Mouse (Mus musculus) ES-Bruce4 (cell line): ENCODE results near the gene Rps28. TPM values are rescaled to one million over a fixed set of nuclear protein-coding genes. Genes with fewer than 3 reads are reported as not detected.
"Not testable (repeated sequence)": the region's sequence is repeated elsewhere in the genome, so short reads cannot be mapped to it uniquely, and the experiment has no call there.

Experiments used
- H3K27ac ChIP-seq: 2 replicates; pipeline ENCODE4 v1.5.1; 2012; ENCODE audit warnings: low read length, inconsistent platforms; ENCODE audit not compliant: insufficient read depth
- H3K27me3 ChIP-seq: 2 replicates; pipeline ENCODE4 v1.6.1; 2012; ENCODE audit warnings: mild to moderate bottlenecking, low read length, inconsistent platforms; ENCODE audit not compliant: control insufficient read depth, poor library complexity, insufficient read depth, severe bottlenecking
- H3K36me3 ChIP-seq: 2 replicates; pipeline ENCODE4 v1.6.1; 2012; ENCODE audit warnings: inconsistent platforms, mild to moderate bottlenecking, low read length, moderate library complexity; ENCODE audit not compliant: control insufficient read depth, poor library complexity, insufficient read depth, severe bottlenecking
- H3K4me1 ChIP-seq: one replicate; pipeline ENCODE4 v1.8.1; 2011; ENCODE audit warnings: low read length; ENCODE audit not compliant: control insufficient read depth, insufficient read depth
- H3K4me3 ChIP-seq: 2 replicates; pipeline ENCODE4 v1.5.1; 2011; ENCODE audit warnings: low read depth, mild to moderate bottlenecking, low read length
- H3K9ac ChIP-seq: 2 replicates; pipeline ENCODE4 v1.6.1; 2012; ENCODE audit warnings: low read depth, mild to moderate bottlenecking, inconsistent platforms; ENCODE audit not compliant: poor library complexity, severe bottlenecking
- H3K9me3 ChIP-seq: replicated peaks from 2 replicates; pipeline ENCODE4 v1.6.1; 2012; ENCODE audit warnings: mild to moderate bottlenecking, low read length, inconsistent platforms; ENCODE audit not compliant: control insufficient read depth, poor library complexity, insufficient read depth, severe bottlenecking
- CTCF ChIP-seq: IDR thresholded peaks from one replicate; pipeline ENCODE4 v1.8.1; 2011; ENCODE audit warnings: low read depth, low read length
- EP300 ChIP-seq: IDR thresholded peaks from 2 replicates; pipeline ENCODE4 v1.6.1; 2011; ENCODE audit warnings: low read depth, low read length; ENCODE audit not compliant: insufficient read depth
- POLR2A ChIP-seq: IDR thresholded peaks from one replicate; pipeline ENCODE4 v1.8.1; 2011; ENCODE audit warnings: low read length; ENCODE audit not compliant: insufficient read depth
- polyA plus RNA-seq: library from polyadenylated mRNA; stranded (reverse); fragments of >200 nt; gene quantifications from 2 replicates; pipeline ENCODE4 v1.2.4, GENCODE M21; 2011; ENCODE audit warnings: low read depth; ENCODE audit not compliant: missing spikeins, insufficient read depth, insufficient read length

Rps28 gene
- polyA plus RNA-seq, result 3,700 and 3,844 TPM in 2 replicates

DNA sequence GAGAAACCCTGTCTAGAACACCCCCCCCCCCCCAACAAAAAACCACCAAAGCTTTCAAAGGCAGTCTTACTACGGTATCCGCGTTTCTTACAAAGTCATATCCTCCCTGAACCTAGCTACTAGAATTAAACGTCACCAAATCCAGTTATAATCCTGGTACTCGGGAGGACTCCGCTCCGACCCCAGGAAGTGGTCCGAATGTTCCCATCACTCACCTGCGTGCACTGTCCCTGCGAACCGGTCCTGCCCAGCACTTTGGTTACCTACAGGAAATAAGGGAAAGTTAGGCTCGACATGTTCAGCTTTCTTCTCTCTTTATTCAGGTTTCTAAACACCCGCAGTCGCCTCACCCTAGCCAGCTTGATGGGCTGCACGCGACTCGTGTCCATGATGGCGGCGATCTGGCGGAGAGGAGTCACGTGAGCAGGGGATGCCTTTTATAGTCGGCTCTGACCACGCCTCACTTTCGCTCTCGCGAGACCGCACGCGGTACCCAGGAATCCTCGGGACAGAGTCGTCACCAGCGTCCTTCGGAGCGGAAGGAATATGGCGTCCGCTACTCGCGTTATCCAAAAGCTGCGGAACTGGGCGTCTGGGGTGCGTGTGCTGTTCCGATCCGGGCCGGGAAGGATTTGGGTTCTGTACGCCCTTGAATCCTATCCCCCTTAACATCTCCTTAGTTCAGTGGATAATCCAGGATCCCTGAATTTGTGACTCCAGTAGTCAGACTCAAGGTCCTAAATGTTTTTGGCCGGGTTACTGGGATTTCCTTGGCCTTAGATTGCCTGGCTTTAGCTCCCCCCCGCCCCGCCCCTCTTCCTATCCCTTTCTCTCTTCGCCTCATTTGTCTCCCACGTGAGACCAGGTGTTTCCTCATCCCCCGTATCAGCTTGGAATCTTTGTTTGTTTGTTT lies at the start of gene Rps28, which contains the start of gene Ndufa7:
Gene Rps28, minus strand, starts transcription at position 479 of the 913 bp plus-strand sequence.
Gene Ndufa7, plus strand, starts transcription at position 489 of the 913 bp plus-strand sequence.
- Histone ChIP-seq H3K9me3 (no peaks in the 10 kb centered on the region), H3K4me1 (peaks cover 2% of the 10 kb centered on the region), H3K27me3 (no peaks in the 10 kb centered on the region), H3K4me3 (peak within 1 kb of the TSS; percentile 85), H3K9ac (peak within 1 kb of the TSS; percentile 90), H3K27ac (peak within 1 kb of the TSS; percentile 57), H3K36me3 (peaks cover 67% of the 10 kb centered on the region)
- TF ChIP-seq POLR2A (peak; percentile 40), EP300 (0 out of 2 replicates have a peak, but pooled peaks have one; percentile 49), CTCF (no peak)

DNA sequence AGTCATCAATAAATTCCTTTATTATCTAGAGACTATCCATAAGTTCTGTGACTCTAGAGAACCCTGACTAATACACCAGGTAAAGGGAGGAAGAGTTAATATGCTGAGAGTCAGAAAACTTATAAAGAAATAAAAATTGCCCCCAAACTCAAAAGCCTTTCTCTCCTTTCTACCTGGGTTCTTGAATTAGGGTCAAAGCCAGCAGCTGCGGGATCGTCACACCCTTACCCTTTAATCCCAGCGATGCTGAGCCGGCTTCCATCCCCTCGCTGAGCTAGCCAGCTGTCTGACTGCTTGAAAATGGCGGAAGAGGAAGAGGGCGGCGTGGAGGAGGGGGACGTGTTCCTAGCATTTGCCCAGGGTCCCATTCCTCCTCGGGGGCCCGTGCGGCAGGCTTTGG lies 49.2 kb upstream of the Rps28 start, which contains the start of gene Gm7029:
Gene Gm7029, plus strand, starts transcription at position 301 of the 400 bp plus-strand sequence.
- peaks cover 13% of the 10 kb centered on the region for H3K36me3 ChIP-seq
- not testable (repeated sequence) for H3K27me3 ChIP-seq, H3K9ac ChIP-seq, H3K4me3 ChIP-seq, H3K4me1 ChIP-seq, H3K9me3 ChIP-seq, H3K27ac ChIP-seq

DNA sequence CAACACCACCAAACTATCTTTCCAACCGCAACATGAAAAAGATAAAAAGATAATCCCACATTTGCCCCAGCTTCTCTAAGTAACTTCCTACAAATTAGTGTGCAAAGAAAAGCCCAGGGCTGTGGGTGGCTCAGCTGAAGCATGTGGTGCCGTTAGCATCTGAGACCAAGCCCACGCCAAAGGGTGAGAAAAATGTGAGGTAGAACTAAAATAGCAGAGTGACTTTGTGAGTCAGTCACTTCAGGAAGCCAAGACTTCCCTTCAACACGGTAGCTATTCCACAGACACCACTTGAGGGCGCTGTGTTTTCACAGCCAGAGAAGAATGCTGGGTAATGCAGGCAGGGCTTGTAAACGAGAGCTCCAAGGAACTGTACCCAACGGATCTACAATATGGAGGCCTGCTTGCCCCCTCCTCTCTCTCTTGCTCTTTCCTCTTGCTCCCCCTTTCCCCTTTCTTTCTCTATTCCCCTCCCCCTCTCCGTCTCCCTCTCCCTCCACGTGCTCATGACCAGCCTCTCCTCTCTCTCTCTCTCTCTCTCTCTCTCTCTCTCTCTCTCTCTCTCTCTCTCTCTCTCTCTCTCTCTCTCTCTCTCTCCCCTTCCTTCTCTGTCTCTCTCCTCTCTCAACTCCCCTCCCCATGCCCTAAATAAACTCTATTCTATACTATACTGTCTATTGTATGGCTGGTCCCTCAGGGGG lies 41.1 kb upstream of the Rps28 start:
- H3K4me1 ChIP-seq, result peaks cover 3% of the 10 kb centered on the region
- peak overlapping the region; percentile 48 for H3K4me3 ChIP-seq
- no peaks in the 10 kb centered on the region for H3K27me3 ChIP-seq
- peak overlapping the region; percentile 8; the same call in 1 of the 2 replicates for H3K27ac ChIP-seq
- H3K9me3 ChIP-seq, result no peaks in the 10 kb centered on the region
- no peaks in the 10 kb centered on the region for H3K36me3 ChIP-seq
- no peak for TF ChIP-seq EP300
- peak; percentile 76 for TF ChIP-seq CTCF
- no peak for TF ChIP-seq POLR2A
- peak overlapping the region; percentile 44; the same call in 1 of the 2 replicates for H3K9ac ChIP-seq

DNA sequence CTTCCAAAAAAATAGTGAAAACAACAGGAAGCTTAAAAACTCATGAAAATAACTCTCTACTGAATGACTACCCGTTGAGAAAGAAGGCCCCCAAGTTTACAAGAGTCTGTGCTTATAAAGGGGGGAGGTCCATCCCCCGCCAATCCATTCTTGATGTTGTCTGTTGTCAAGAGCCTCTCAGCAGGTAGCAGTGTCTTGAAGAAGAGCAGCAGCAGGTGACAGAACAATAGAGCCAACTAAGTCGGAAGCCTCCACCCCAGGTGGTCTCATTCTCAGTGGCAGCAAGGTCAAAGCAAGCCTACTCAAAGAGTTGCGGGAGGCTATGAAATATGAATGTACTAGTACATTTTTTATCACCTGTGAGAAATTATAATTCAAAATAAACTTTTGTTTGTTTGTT lies 33.5 kb upstream of the Rps28 start:
- H3K27ac ChIP-seq, result no peak overlapping the region
- H3K9ac ChIP-seq, result no peak overlapping the region
- no peaks in the 10 kb centered on the region for H3K4me1 ChIP-seq
- no peak overlapping the region for H3K4me3 ChIP-seq
- H3K36me3 ChIP-seq, result no peaks in the 10 kb centered on the region
- no peaks in the 10 kb centered on the region for H3K27me3 ChIP-seq
- H3K9me3 ChIP-seq, result peaks cover 16% of the 10 kb centered on the region
- TF ChIP-seq CTCF (no peak), POLR2A (no peak), EP300 (no peak)

DNA sequence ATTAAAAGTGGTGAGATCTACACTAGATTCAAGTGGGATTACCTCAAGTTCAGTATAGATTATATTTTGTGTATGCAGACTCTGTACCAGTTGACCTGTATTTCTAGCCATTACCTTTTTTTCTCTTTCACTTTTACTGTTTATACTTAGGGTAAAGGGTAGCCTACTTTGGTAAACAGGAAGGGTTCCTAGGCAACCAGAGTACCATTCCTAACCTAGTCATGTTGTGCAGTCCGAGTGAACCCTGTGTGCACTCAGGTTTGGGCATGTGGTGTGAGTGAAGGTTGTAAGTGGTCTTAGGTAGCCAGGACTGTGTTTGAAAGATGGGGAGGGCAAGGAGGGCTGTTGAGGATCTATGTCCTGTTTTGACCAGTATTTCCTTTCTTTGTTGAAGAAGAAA lies 27.0 kb upstream of the Rps28 start:
- no peaks in the 10 kb centered on the region for H3K4me1 ChIP-seq
- no peak overlapping the region for H3K9ac ChIP-seq
- H3K27ac ChIP-seq, result no peak overlapping the region
- no peak overlapping the region for H3K4me3 ChIP-seq
- H3K36me3 ChIP-seq, result peaks cover 14% of the 10 kb centered on the region
- no peaks in the 10 kb centered on the region for H3K9me3 ChIP-seq
- TF ChIP-seq CTCF (no peak), POLR2A (no peak), EP300 (no peak)
- no peaks in the 10 kb centered on the region for H3K27me3 ChIP-seq

DNA sequence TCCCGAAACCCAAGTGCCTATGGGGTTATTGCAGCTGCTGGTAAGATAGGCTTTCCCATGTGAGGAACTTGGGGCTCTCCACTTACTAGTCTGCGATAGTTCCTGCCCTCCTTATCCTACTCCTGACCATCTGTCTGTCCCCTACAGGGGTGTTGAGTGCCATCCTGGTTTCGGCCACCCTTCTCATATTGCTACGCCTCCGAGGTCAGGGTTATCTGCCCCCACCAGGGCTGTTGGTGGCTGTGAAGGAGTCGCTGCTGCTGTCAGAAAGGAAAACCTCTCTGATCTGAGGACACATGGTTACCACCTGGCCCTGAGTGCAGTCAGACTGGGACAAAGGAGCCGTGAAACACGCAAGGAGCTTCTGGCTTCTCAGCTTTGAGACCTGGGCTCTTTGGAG lies 23.8 kb upstream of the Rps28 start:
- Histone ChIP-seq H3K36me3 (peaks cover 14% of the 10 kb centered on the region), H3K27me3 (no peaks in the 10 kb centered on the region), H3K27ac (no peak overlapping the region), H3K4me3 (no peak overlapping the region), H3K9ac (no peak overlapping the region), H3K9me3 (no peaks in the 10 kb centered on the region), H3K4me1 (no peaks in the 10 kb centered on the region)
- TF ChIP-seq EP300 (no peak), CTCF (no peak), POLR2A (no peak)
